Mouse (Mus musculus): ENCODE results near the gene H2-Ob. TPM values are rescaled to one million over a fixed set of nuclear protein-coding genes. Genes with fewer than 3 reads are reported as not detected.

H2-Ob gene
- polyA plus RNA-seq, 1 experiment: 72.2 TPM

- Histone ChIP-seq H3K4me1 (ENCODE audit: control insufficient read depth, insufficient read depth, low read length) (peaks cover 2% of the 10 kb centered on the region; the same call in 1 of the 2 replicates), H3K27ac (ENCODE audit: control insufficient read depth, insufficient read depth, low read depth, low read length, poor library complexity) (peak overlapping the region; percentile 84), H3K4me3 (replicated peaks; ENCODE audit: control insufficient read depth, low read depth, low read length) (peak overlapping the region; percentile 81)
- under 1% methylated on average over 32 of the region's 32 CpGs for WGBS
- TF ChIP-seq POLR2A (IDR thresholded peaks at IDR 0.05; ENCODE audit: borderline replicate concordance, control insufficient read depth, low read depth, low read length) (peak; percentile 68; the same call in 1 of the 2 replicates), CTCF (IDR thresholded peaks at IDR 0.05; ENCODE audit: control insufficient read depth, insufficient read depth, low read length) (no peak)
These were observed 40.7 kb upstream of the H2-Ob start for GRCm38 (mm10) chr17:34197904-34198520.

- TF ChIP-seq POLR2A (IDR thresholded peaks at IDR 0.05; ENCODE audit: borderline replicate concordance, control insufficient read depth, low read depth, low read length): no peak
- no peak for TF ChIP-seq CTCF (IDR thresholded peaks at IDR 0.05; ENCODE audit: control insufficient read depth, insufficient read depth, low read length)
- H3K4me1 ChIP-seq (ENCODE audit: control insufficient read depth, insufficient read depth, low read length): peaks cover 2% of the 10 kb centered on the region; the same call in 1 of the 2 replicates
- under 1% methylated on average over 11 of the region's 11 CpGs for WGBS
- peak overlapping the region; percentile 81 for H3K4me3 ChIP-seq (replicated peaks; ENCODE audit: control insufficient read depth, low read depth, low read length)
- H3K27ac ChIP-seq (ENCODE audit: control insufficient read depth, insufficient read depth, low read depth, low read length, poor library complexity): peak overlapping the region; percentile 84
These were observed 40.2 kb upstream of the H2-Ob start for GRCm38 (mm10) chr17:34198521-34198912.

GRCm38 (mm10) chr17:34199050-34199619 is 39.6 kb upstream of the H2-Ob start:
- Histone ChIP-seq H3K4me1 (ENCODE audit: control insufficient read depth, insufficient read depth, low read length) (peaks cover 5% of the 10 kb centered on the region; the same call in 1 of the 2 replicates), H3K27ac (ENCODE audit: control insufficient read depth, insufficient read depth, low read depth, low read length, poor library complexity) (no peak overlapping the region), H3K4me3 (replicated peaks; ENCODE audit: control insufficient read depth, low read depth, low read length) (peak overlapping the region; percentile 81)
- no peak for TF ChIP-seq CTCF (IDR thresholded peaks at IDR 0.05; ENCODE audit: control insufficient read depth, insufficient read depth, low read length)
- TF ChIP-seq POLR2A (IDR thresholded peaks at IDR 0.05; ENCODE audit: borderline replicate concordance, control insufficient read depth, low read depth, low read length): no peak
- WGBS: 20% methylated on average over 12 of the region's 12 CpGs

- Histone ChIP-seq H3K27ac (ENCODE audit: control insufficient read depth, insufficient read depth, low read depth, low read length, poor library complexity) (no peak overlapping the region), H3K4me3 (replicated peaks; ENCODE audit: control insufficient read depth, low read depth, low read length) (no peak overlapping the region), H3K4me1 (ENCODE audit: control insufficient read depth, insufficient read depth, low read length) (peaks cover 5% of the 10 kb centered on the region; the same call in 1 of the 2 replicates)
- 79% methylated on average over 10 of the region's 10 CpGs for WGBS
- TF ChIP-seq POLR2A (IDR thresholded peaks at IDR 0.05; ENCODE audit: borderline replicate concordance, control insufficient read depth, low read depth, low read length) (no peak), CTCF (IDR thresholded peaks at IDR 0.05; ENCODE audit: control insufficient read depth, insufficient read depth, low read length) (no peak)
These were observed 38.7 kb upstream of the H2-Ob start for GRCm38 (mm10) chr17:34200047-34200446.

- no peak for TF ChIP-seq CTCF (IDR thresholded peaks at IDR 0.05; ENCODE audit: control insufficient read depth, insufficient read depth, low read length)
- TF ChIP-seq POLR2A (IDR thresholded peaks at IDR 0.05; ENCODE audit: borderline replicate concordance, control insufficient read depth, low read depth, low read length): no peak
- Histone ChIP-seq H3K4me3 (replicated peaks; ENCODE audit: control insufficient read depth, low read depth, low read length) (no peak overlapping the region), H3K27ac (ENCODE audit: control insufficient read depth, insufficient read depth, low read depth, low read length, poor library complexity) (no peak overlapping the region), H3K4me1 (ENCODE audit: control insufficient read depth, insufficient read depth, low read length) (peaks cover 5% of the 10 kb centered on the region; the same call in 1 of the 2 replicates)
- 75% methylated on average over 16 of the region's 16 CpGs for WGBS
These were observed 37.8 kb upstream of the H2-Ob start for GRCm38 (mm10) chr17:34200772-34201505.

GRCm38 (mm10) chr17:34201506-34202055 is 37.1 kb upstream of the H2-Ob start:
- Histone ChIP-seq H3K27ac (ENCODE audit: control insufficient read depth, insufficient read depth, low read depth, low read length, poor library complexity) (no peak overlapping the region), H3K4me1 (ENCODE audit: control insufficient read depth, insufficient read depth, low read length) (peaks cover 5% of the 10 kb centered on the region; the same call in 1 of the 2 replicates), H3K4me3 (replicated peaks; ENCODE audit: control insufficient read depth, low read depth, low read length) (no peak overlapping the region)
- TF ChIP-seq CTCF (IDR thresholded peaks at IDR 0.05; ENCODE audit: control insufficient read depth, insufficient read depth, low read length) (no peak), POLR2A (IDR thresholded peaks at IDR 0.05; ENCODE audit: borderline replicate concordance, control insufficient read depth, low read depth, low read length) (no peak)
- 67% methylated on average over 7 of the region's 7 CpGs for WGBS

- WGBS: 81% methylated on average over 4 of the region's 4 CpGs
- TF ChIP-seq POLR2A (IDR thresholded peaks at IDR 0.05; ENCODE audit: borderline replicate concordance, control insufficient read depth, low read depth, low read length) (no peak), CTCF (IDR thresholded peaks at IDR 0.05; ENCODE audit: control insufficient read depth, insufficient read depth, low read length) (no peak)
- Histone ChIP-seq H3K27ac (ENCODE audit: control insufficient read depth, insufficient read depth, low read depth, low read length, poor library complexity) (no peak overlapping the region), H3K4me1 (ENCODE audit: control insufficient read depth, insufficient read depth, low read length) (peaks cover 7% of the 10 kb centered on the region; the same call in 1 of the 2 replicates), H3K4me3 (replicated peaks; ENCODE audit: control insufficient read depth, low read depth, low read length) (no peak overlapping the region)
These were observed 35.8 kb upstream of the H2-Ob start for GRCm38 (mm10) chr17:34202760-34203442.

Measured in bone marrow, adult 2 months (tissue).